Mouse (Mus musculus): ENCODE results near the gene Rcor3. TPM values are rescaled to one million over a fixed set of nuclear protein-coding genes. Genes with fewer than 3 reads are reported as not detected.

Rcor3 gene
- total RNA-seq, 2 experiments from 2014 or later: 44.2 TPM

DNA sequence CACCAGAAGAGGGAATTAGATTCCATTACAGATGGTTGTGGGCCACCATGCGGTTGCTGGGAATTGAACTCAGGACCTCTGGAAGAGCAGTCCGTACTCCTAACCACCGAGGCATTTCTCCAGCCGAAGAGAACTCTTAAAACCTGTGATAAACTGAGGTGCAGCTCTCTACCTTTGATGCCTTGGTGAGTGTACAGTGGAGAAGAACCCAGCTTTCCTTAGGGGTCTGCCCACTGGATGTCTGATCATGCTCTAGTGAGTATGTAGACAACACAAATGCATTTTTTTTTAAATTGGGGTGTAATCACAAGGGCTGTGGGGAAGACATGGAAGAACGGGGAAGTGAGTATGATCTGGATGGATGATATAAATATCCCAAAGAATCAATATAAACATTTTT lies 42.2 kb downstream of the Rcor3 start:
- no peak for DNase-seq
- intact Hi-C loops (cut with DNase I): no loop called here

DNA sequence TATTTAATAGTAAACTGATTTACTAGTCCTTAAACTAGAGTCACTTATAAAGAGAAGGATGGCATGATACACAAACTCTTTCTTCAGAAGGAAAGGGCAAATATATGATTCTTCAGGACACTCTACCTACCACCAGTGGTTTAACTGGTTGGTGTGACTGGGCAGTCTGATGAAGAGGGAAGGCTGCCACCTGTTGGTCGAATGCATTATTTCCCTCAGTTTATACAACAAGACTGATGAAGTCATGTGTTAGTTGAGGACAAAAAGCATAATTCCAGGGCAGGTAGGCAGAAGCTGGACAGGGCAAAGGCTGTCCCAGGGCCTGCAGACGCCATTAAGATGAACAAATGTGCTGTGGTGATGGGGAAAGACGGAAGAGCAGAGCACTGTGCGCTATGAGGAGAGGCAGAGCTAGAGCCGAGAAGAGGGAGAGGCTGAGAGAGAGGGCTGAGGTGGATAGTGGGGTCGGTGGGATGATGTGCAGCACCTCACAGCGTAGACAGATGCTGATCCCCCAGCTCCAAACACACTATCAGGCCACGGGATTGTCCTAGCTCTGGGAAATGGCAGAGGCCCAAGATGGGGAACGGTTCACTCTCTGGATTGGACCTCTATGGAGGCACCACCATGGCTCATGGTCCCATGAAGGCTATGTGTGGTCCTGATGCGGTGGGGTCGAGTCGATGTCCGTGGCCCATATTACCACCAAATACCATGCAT lies 43.3 kb downstream of the Rcor3 start:
- intact Hi-C loops (cut with DNase I): no loop called here
- peak; percentile 71 to 86 for DNase-seq

DNA sequence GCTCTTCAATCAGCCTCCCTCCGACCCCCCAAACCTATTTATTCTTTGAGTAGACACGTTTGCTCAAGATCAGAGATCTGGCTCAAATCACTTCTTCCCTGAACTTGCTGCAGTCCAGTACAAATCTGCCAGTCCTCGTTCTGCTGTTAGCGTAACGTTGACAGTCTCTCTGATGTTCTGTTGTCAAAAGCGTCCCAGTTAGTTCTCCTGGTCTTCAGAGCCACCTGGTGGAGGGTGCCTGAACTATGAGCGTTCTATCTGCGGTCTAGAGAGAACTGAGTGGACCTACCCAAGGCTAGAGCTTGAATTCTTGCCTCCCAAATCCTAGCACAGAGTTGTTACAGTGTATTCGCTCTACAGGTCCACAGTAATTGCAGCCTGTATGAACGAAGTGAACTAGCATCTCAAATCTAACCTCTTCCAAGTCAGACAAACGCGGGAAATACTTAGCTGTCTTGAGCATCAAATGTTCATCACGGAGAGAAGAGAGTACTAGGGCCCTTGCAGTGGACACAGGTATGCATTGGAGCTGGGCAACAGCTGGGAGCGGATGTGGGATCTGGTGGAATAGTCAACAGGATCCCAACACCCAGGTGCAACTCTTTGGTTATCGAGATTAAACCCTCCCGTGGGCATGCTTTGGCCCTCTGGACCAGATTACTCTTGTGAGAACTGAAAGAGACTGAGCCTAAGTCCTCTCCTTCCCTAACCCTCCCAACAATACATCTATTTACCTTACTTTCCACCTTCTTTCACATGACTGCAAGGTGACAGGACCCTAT lies 44.8 kb downstream of the Rcor3 start:
- peak; percentile 91 to 92 for DNase-seq
- intact Hi-C loops (cut with DNase I): loop anchor here (1.0 to 2.0 kb wide), 3 partner anchors 30 to 259 kb away; no protein-coding TSS in a partner anchor

- DNase-seq: peak; percentile 97 to 98
- intact Hi-C loops (cut with DNase I): loop anchor here (2.0 kb wide), 1 partner anchor 29 kb away; no protein-coding TSS in a partner anchor
Observed at GRCm38 (mm10) chr1:192091806-192092772, 45.8 kb downstream of the Rcor3 start, which contains the start of gene Traf5. TSS of gene Traf5 (minus strand) at chr1:192092559.

DNA sequence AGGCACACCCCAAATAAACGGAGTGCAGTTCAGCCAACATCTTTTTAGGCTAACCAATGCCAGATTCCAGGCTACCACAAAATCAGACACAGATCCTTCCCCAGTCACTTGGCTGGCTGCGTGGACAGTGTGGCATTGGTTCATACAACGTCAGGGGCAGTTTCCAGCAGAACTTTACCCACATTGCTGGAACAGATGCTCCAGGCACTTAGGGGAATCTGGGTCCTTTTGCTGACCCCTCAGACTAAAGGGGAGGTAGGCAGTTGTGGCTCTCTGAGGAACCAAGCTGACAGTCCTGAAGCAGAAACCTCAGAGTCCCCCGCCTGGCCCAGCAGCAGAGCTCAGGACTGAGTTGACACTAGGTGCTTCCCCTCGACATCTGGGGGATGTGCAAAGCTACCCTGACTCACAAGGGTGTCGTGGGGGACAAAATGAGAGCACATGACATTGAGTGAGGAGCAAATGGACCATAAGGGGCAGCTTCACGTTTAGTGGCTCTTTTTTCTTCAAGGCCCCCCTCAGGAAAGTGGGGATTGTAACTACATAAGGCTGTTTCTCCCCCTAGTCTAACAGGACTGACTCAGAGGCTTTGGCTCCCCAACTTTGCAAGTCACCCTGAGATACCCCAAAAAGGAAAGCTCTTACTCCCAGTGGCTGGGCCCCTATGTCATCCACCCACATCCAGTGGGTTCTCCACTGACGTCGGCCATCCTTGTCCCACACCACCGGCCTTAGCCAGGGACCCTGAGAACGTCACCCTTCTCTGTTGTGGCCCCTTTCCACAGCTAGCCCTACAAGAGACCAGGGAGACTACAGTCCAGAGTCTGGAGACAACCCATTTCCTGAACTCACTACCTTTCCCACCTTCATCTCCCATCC lies 46.9 kb downstream of the Rcor3 start:
- intact Hi-C loops (cut with DNase I): no loop called here

DNA sequence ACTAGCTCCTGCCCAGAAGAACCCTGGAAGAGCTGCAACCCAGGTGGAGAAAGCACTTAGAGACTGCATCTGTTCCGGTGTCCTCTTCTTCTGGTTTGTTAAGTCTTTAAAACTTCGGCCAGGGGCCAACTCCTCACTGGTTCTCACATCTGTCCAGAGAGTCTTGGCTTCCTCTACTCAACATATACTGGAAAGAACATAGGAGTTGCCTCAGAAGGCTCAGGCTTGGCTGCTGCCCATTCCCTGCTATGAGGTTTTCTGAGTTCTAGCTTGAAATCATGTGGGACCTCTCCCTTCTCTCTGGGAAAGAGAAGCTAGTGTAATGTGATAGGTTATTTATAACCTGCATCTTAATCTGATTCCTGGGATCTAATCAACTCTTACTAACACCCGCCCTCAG lies 47.6 kb downstream of the Rcor3 start:
- intact Hi-C loops (cut with DNase I): no loop called here
- no peak for DNase-seq

More for the DNA sequence above, 46.9 kb downstream of the Rcor3 start:
- DNase-seq: no peak

DNA sequence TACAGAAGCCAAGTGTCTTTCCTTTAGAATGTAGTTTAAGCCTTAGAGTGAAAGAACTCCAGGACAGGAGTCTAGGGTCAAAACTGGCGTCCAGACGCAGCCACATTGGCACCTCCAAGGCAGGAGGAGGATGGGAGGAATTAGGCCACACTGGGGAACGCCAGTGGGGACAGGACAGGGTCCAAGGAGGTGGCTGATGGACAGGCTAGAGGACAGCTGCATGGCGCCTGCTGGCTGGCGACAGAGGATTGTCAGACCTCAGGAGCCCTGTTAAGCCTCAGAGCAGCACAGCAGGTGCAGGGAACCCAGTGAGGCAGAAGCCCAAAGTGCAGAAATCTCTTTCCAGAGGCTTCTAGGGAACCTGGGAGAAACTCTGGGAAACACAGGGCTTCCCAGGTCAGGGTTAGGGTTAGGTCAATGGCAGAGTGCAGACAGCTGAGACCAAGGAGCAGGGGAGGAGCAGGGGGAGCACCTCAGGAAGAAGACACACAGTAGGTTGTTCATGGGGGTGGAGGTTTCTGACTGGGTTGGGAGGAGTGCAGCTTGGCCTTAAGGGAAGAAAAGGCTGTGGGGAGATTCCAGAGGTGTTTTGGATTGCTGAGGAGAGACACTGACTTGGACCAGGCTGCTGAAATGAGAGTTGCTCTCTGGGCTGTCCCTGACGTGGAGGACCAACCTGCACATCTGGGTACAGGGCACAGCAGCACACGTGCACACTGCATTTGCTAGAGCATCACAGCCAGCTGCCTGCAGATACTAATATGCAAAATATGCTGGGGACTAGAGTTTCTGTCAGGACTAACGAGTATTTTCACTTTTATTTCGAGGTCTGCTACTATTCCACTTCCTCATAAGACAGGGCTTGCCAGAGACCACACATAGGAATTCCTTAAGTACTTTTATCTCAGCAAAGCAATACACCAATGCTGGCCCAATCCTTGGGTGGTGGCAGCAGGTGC lies 48.4 kb downstream of the Rcor3 start:
- intact Hi-C loops (cut with DNase I): no loop called here
- DNase-seq: no peak

- intact Hi-C loops (cut with DNase I): no loop called here
- DNase-seq: peak in 1 of 2 experiments; percentile 35
Observed at GRCm38 (mm10) chr1:192088011-192088410, 49.9 kb downstream of the Rcor3 start.

DNA sequence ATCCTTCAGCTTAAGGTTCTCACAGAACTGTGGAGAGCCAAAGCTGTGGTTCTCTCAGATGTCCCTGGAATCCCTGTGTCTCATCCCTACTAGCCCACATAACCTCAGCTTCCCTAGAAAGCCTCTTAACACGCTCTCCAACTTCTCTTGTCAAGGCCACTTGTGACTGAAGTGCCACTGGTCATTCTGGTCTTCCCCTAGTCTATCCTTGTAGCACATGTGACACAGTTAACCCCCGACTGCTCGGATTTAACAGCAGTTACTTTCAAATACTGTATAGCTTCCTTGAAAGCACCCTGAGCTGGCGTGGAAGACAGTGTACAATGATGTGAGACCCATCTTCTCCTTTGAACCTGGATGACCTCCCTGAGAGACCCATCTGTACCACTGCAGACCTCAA lies 50.8 kb downstream of the Rcor3 start:
- intact Hi-C loops (cut with DNase I): no loop called here
- no peak for DNase-seq

GRCm38 (mm10) chr1:192086279-192087037 lies 51.4 kb downstream of the Rcor3 start:
- DNase-seq: no peak
- intact Hi-C loops (cut with DNase I): no loop called here

DNA sequence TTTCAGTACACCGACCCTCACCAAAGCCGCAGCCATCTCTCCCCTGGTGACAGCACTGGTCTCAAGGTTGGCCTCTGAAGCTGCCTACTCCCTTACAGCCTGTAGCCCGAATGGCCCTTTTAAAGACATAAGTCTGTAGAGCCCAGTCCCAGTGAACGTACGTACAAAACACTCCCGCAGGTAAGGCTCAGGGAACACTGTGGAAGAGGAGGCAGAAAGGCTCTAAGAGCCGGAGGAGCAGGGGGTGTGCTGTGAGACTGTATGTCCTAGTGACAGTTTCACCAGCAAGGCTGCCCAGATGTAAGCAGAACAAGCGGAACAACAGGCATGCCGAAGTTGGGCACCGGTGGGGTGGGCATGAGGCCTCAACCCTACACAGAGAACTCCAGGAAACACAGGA lies 52.6 kb downstream of the Rcor3 start:
- no peak for DNase-seq
- intact Hi-C loops (cut with DNase I): no loop called here

DNA sequence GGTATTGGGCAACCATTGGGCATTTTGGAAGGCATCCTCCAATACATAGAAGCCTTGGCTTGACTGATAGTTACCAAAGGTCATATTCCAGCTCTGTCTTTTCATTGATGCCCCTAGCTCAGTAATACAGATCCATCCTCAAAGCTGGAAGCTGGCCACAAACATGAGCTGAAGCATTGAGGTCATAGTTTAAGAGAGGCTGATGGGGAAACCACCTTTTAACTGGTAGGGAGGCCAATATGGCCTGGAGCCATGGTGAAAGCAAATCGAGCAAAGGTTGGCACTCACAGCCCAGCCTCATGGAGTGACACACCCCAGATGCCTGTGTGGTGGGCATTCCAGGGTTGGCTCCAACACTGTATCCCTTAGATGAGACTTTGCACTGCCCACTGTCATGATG lies 55.2 kb downstream of the Rcor3 start:
- intact Hi-C loops (cut with DNase I): no loop called here
- no peak for DNase-seq

DNA sequence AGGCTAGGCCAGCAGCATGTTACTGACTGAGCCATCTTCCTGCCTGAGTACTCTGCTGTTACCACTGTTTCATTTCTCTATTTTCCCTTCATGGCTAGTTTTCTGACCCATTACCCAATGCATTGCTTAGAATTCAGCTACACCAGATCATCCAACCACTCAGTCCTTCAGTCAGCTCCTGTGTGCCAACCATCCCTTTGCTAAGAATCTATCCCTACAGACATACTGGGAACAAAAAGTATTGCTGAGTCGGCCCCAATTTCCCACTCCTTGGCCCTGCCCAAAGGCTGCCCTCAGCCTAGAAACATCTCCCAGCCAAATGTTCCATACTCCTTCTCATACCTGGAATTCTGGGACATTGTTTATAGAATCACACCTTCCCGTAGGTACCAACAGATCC lies 56.7 kb downstream of the Rcor3 start:
- intact Hi-C loops (cut with DNase I): no loop called here
- DNase-seq: no peak

GRCm38 (mm10) chr1:192079121-192079520 lies 58.7 kb downstream of the Rcor3 start:
- intact Hi-C loops (cut with DNase I): no loop called here
- DNase-seq: no peak

DNA sequence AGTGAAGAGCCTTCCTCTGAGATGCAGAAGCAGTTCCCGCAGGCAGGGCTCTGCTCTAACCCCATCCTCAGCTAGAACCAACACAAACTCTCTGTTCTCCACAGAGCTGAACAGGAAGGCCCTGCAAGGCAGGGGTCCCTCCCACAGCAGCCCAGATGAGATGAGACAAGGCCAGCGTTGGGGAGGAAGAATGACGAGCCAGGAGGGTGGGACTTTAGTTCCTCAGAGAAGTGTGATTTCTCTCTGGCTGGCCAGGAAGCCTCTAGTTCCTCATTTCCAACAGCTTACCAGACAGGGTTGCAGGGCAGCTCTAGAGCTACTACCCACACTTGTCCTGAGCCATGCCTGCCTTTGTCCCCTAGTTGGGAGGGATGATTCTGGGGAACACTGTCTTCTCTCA lies 59.5 kb downstream of the Rcor3 start:
- peak; percentile 75 to 80 for DNase-seq
- intact Hi-C loops (cut with DNase I): no loop called here

DNA sequence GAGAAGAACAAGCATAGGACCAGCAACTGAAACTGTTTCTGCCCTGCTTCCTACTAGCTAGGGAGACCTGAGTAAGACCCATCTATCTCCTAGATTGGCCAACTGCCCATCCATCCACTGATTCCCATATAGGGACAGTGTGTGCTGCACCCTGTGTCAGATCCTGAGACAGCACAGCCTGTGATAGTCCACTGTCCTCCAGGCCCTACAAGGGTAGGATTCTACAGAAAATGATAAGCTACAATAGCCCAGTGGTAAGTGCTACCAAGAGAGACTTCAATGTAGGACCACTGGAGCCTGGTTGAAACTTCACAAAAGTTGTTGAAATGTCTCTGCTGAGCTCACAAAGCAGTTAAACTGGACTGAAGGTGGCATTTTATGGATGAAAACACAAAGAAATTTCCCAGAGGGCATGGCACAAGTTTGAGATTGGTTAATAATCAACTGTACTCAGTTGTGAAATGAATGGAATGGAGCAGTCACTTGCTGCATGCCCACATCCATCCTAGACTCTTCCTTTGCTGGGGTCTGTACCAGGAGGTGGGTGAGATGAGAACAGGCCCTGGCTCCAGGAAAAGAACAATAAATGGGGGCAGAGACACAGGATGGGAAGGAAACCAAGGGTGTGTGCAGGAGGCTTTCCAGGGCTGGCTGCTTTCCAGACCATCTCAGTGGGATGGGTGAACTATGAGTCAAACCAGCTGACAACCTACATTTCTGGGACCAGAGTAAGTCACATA lies 60.9 kb downstream of the Rcor3 start:
- intact Hi-C loops (cut with DNase I): no loop called here
- DNase-seq: peak; percentile 52 to 66

DNA sequence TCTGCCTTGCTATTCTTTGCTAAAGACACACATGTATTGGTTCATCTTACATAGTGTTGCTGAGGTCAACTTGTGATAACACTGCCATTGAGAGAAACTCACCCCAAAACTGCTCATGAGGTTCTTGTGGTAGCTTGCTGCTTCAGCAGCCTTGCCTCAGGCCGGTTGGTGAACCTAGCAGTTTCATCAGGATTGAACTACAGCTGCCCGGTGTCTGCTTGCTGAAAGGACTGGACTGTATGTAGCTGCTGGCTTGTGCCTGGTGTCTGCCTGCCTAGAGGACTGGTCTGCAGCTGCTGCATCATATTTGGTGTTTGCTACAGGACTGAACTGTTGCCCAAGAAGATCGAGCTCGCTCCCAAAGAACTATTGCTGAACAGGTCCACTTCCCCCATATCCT lies 61.8 kb downstream of the Rcor3 start:
- DNase-seq: peak in 1 of 2 experiments; percentile 27
- intact Hi-C loops (cut with DNase I): no loop called here

Measured in heart, postnatal 10 days (tissue).